Mouse (Mus musculus): ENCODE results near the gene Slc6a12.

- TF ChIP-seq CTCF (IDR thresholded peaks at IDR 0.05; ENCODE audit: control insufficient read depth, insufficient read depth, insufficient replicate concordance, low read depth, low read length), result no peak
- no peak for TF ChIP-seq POLR2A (IDR thresholded peaks at IDR 0.05; ENCODE audit: control insufficient read depth, low read depth, low read length)
These were observed 62.4 kb downstream of the Slc6a12 start for GRCm38 (mm10) chr6:121405311-121405710.

Data from testis, adult 2 months (tissue).